Mouse (Mus musculus) neutrophil, adult 5-6 weeks (primary cell): ENCODE measurements around the gene Sema4c. TPM values are rescaled to one million over a fixed set of nuclear protein-coding genes. Genes with fewer than 3 reads are reported as not detected.

Source experiments
- ATAC-seq: fragments of 151-379, 151-347 bp; 2 replicates; pipeline ENCODE4 v1.8.0; 2017; ENCODE audit warnings: mild to moderate bottlenecking, moderate TSS enrichment; ENCODE audit not compliant: insufficient number of reproducible peaks, poor library complexity, low FRiP score, severe bottlenecking; ENCODE audit errors: extremely low read depth
- total RNA-seq: library from RNA; stranded (forward); fragments of 200-1000 nt; gene quantifications from 2 replicates; pipeline ENCODE4 v1.2.3, GENCODE M21; 2017

The Sema4c gene
- total RNA-seq: 0.25 TPM in 1 of 2 replicates, not detected in the other

GRCm38 (mm10) chr1:36558031-36558993, at the start of gene Sema4c:
Gene Sema4c (minus strand): TSS chr1:36558349.
- ATAC-seq: no peak

- no peak for ATAC-seq
Observed at GRCm38 (mm10) chr1:36606951-36607350, 48.8 kb upstream of the Sema4c start.

GRCm38 (mm10) chr1:36604254-36605156, 46.4 kb upstream of the Sema4c start:
- no peak for ATAC-seq

GRCm38 (mm10) chr1:36603361-36603760, 45.2 kb upstream of the Sema4c start:
- no peak for ATAC-seq

- no peak for ATAC-seq
Observed at GRCm38 (mm10) chr1:36602271-36602670, 44.1 kb upstream of the Sema4c start.

- no peak for ATAC-seq
Observed at GRCm38 (mm10) chr1:36598411-36598810, 40.3 kb upstream of the Sema4c start.

GRCm38 (mm10) chr1:36596114-36596513, 38.0 kb upstream of the Sema4c start:
- no peak for ATAC-seq

GRCm38 (mm10) chr1:36595167-36595931, 37.2 kb upstream of the Sema4c start:
- no peak for ATAC-seq

- no peak for ATAC-seq
Observed at GRCm38 (mm10) chr1:36593099-36593498, 35.0 kb upstream of the Sema4c start.

GRCm38 (mm10) chr1:36591408-36591807, 33.3 kb upstream of the Sema4c start:
- no peak for ATAC-seq

- no peak for ATAC-seq
Observed at GRCm38 (mm10) chr1:36590664-36591063, 32.5 kb upstream of the Sema4c start.

- ATAC-seq: no peak
Observed at GRCm38 (mm10) chr1:36589486-36589885, 31.3 kb upstream of the Sema4c start.

GRCm38 (mm10) chr1:36588476-36589450, 30.6 kb upstream of the Sema4c start:
- no peak for ATAC-seq

- ATAC-seq: no peak
Observed at GRCm38 (mm10) chr1:36587860-36588259, 29.7 kb upstream of the Sema4c start.

- ATAC-seq: no peak
Observed at GRCm38 (mm10) chr1:36586288-36586687, 28.1 kb upstream of the Sema4c start.

GRCm38 (mm10) chr1:36583408-36584116, 25.4 kb upstream of the Sema4c start:
- no peak for ATAC-seq

GRCm38 (mm10) chr1:36582211-36582610, 24.1 kb upstream of the Sema4c start:
- ATAC-seq: no peak
